Mouse (Mus musculus): ENCODE results near the gene Nek1. TPM values are rescaled to one million over a fixed set of nuclear protein-coding genes. Genes with fewer than 3 reads are reported as not detected.
A peak's percentile ranks its signal among the peaks of the same experiment; 100 is the strongest.

The Nek1 gene
- polyA plus RNA-seq, 1 experiment: 8.5 TPM

GRCm38 (mm10) chr8:60976818-60977217 lies 16.2 kb upstream of the Nek1 start:
- no peak for TF ChIP-seq GATA1 (IDR thresholded peaks at IDR 0.05; ENCODE audit: low read length)

- TF ChIP-seq GATA1 (IDR thresholded peaks at IDR 0.05; ENCODE audit: low read length): no peak
These were observed 14.5 kb upstream of the Nek1 start for GRCm38 (mm10) chr8:60978496-60978895.

DNA sequence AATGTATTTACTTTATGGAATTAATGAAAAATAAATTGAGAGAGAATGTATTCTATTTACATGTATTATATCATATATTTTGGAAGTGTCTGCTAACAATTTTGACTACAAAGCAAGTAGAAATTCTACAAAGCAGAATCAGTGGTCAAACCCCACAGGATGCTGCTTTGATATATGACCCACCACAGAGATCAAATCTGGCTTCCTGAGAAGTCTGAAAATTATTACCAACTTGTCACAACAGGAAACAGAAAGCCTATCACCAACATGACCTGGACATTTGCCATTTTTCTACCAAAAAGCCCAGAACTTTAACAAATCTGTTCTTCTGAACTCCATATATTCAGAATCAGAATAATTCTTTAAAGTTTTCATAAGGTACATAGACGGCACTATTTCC lies 11.6 kb upstream of the Nek1 start:
- TF ChIP-seq GATA1 (IDR thresholded peaks at IDR 0.05; ENCODE audit: low read length): no peak

- TF ChIP-seq GATA1 (IDR thresholded peaks at IDR 0.05; ENCODE audit: low read length): no peak
These were observed 10.0 kb upstream of the Nek1 start, which contains the start of gene Clcn3 for GRCm38 (mm10) chr8:60982701-60983687. Clcn3 (minus strand) TSS chr8:60983300.

DNA sequence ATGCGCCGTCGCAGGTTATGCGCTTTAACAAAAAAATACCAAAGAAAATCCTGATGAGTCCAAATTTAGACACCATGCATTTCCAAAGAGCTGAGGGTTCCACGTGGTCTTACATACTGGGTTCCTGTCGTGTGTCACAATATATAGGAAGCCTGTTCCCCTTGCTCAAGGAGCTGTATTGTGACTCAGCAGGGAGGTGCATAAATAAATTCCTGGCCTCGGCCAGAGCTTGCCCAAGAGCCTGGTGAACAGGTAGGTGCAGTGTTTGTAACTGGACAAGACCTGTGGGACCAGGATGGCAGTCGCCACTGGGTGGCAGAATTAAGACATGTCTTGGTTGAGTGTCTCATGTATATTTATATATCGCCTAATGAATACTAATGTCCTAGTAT lies 9.3 kb upstream of the Nek1 start:
- TF ChIP-seq GATA1 (IDR thresholded peaks at IDR 0.05; ENCODE audit: low read length): no peak

DNA sequence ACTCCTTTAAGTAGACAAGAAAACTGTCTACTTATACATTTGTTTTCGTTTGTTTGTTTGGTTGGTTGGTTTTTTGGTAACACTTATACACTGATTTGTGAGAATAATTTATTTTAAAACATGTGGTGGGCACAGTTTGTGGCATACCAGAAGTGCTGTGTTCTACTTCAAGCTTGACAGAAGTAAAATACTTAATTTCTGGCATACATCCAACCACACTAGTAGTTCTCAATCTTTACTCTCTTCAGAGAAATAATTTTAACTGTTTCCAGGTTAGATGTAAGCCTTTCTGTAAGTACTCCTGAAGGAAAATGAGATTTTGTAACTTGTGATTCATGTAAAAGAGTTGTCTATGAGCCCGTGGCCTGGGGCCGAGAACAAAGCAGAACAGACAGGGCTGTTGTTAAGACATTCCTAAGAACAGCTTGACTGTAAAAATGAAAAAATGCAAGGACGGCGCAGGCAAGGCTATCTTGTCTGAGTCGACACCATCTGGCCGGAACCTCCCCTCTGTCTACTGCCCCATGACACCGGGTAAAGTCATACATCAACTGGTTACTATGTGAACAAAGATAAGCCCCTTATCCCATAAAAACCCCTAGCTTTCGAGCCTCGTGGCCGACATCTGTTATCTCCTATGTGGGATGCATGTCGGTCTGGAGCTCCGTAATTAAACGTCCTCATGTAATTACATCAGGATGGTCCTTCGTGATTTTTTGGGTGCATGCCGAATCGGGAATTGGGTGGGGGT lies 8.6 kb upstream of the Nek1 start:
- TF ChIP-seq GATA1 (IDR thresholded peaks at IDR 0.05; ENCODE audit: low read length): peak; percentile 34

GRCm38 (mm10) chr8:60992561-60992909 lies 460 bp upstream of the Nek1 start:
- no peak for TF ChIP-seq GATA1 (IDR thresholded peaks at IDR 0.05; ENCODE audit: low read length)

DNA sequence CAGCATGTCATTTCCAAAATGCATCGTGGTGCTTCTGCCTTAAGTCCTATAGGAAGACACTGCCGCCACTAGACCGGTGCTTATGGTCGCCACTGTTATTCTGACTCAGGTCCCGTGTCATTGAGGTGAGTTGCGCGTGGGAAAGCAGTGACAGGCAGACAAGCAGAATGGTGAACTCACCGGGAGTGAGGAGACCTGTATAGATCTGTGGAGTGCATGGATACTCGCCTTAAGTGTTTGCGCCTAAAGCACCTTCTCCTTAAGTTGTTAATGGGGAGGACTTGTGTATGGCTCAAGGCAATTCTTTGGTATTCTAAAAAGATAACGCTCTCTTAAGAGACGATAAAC lies 618 bp downstream of the Nek1 start:
- TF ChIP-seq GATA1 (IDR thresholded peaks at IDR 0.05; ENCODE audit: low read length): no peak

- no peak for TF ChIP-seq GATA1 (IDR thresholded peaks at IDR 0.05; ENCODE audit: low read length)
These were observed 3.5 kb downstream of the Nek1 start for GRCm38 (mm10) chr8:60996468-60996867.

- TF ChIP-seq GATA1 (IDR thresholded peaks at IDR 0.05; ENCODE audit: low read length): no peak
These were observed 49.0 kb downstream of the Nek1 start for GRCm38 (mm10) chr8:61041951-61042350.

- no peak for TF ChIP-seq GATA1 (IDR thresholded peaks at IDR 0.05; ENCODE audit: low read length)
These were observed 50.9 kb downstream of the Nek1 start for GRCm38 (mm10) chr8:61043874-61044273.

DNA sequence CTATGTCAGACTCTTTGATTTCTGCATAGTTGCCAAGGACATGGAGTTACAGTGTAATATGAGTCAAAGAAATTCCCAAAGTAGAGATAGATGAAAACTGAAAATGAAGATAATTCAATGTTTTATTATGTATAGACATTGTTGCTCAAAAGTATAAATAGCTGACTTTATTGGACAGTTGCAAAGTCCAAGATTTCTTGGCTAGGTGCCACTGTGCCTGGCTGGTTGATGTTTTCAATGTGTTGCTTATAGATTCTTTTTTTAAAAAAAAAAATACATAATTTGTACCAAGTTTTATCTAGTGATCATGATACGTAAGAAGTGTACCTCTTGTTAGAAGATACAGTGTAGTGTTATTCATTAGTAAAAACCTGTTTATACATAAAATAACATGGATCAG lies 53.8 kb downstream of the Nek1 start:
- TF ChIP-seq GATA1 (IDR thresholded peaks at IDR 0.05; ENCODE audit: low read length): no peak

DNA sequence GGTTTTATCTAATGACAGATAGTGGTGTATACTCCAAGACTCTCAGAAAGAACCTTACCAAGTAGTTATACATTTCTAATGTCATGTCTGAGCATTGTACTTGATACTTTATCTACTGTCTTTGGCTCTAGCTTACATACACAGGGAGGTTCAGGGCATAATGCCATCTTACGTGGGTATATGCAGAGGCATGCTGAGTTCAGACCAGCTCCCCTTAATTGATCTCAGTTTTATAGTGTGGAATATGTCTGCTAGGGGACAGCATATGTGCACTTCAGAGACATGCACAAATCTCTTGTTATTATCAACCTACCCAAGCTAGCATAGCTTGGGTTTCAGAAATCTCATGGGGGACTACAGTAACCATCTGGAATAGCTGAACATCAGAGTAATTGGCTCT lies 60.0 kb downstream of the Nek1 start:
- TF ChIP-seq GATA1 (IDR thresholded peaks at IDR 0.05; ENCODE audit: low read length): no peak

DNA sequence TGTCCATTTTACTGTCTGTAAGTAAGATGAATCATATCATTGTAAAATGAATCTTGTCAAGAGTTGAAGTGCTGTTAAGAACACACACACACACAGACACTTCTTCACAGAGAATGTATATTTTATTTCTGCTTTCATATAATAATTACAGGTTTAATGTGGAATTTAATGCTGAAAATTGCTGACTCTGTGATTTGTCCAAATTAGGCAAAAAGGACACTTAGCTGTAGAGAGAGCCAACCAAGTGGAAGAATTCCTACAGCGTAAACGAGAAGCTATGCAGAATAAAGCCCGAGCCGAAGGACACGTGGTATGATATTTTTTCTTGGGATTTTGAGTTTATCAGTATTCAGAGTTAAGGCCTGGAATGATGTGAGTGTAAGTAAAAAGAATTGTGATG lies 61.3 kb downstream of the Nek1 start:
- TF ChIP-seq GATA1 (IDR thresholded peaks at IDR 0.05; ENCODE audit: low read length): no peak

DNA sequence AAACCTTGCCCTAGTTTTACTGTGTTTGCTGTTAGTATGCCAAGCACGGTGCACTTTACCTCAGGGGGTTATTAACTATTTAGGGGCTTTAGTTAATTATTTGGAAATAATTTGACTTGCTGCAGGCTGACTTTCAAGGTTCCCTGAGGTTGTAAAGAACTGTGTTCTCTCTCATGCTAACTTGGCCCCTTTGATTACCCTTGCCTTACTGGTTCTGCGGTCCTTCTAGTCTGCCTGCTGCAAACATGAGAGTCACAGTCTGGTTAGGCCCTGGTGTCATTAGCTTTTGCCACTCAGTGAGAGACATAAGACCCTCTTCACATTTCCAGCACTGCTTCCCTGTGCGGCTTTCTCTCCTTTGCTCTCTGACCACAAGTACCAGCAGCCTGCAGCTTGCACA lies 64.0 kb downstream of the Nek1 start:
- no peak for TF ChIP-seq GATA1 (IDR thresholded peaks at IDR 0.05; ENCODE audit: low read length)

DNA sequence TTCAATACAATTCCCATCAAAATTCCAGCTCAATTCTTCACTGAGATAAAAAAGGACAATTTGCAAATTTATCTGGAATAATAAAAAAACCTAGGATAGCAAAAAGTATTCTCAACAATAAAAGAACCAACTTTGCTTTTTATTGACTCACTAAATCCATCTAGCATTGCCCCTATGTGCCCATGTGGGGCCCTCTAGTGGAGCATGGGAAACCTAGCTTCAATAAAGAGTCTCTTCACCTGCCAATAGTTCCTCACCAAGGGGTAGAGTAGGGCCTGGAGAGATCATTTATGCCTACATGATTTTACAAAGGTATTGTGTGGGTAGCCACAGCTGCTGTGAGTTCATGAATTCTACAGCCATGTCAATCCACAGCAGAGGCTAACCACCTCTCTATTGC lies 66.1 kb downstream of the Nek1 start:
- TF ChIP-seq GATA1 (IDR thresholded peaks at IDR 0.05; ENCODE audit: low read length): no peak

DNA sequence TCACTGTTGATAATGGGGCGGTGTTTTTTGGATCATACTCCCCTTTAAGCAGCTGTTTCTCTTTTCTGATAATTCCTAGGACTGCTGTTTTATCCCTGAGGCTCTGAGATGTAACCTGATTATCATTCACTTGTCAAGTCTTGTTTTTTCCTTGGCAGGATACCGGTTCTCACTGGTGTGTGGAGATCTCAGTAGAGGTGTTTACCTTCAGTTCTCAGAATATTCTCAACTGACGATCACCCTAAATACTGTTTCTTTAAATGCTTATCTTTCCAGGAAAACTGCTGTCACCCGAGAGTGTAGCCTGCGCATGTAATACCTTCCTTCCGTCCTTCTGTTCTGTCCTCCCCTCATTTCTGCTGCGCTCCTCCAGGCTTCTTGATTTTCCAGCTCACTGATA lies 67.4 kb downstream of the Nek1 start:
- TF ChIP-seq GATA1 (IDR thresholded peaks at IDR 0.05; ENCODE audit: low read length): no peak
